Mouse (Mus musculus): ENCODE measurements around the gene Abcd3. TPM values are rescaled to one million over a fixed set of nuclear protein-coding genes. Genes with fewer than 3 reads are reported as not detected.

Abcd3 gene
- total RNA-seq, 1 experiment = 21.6 TPM

- Histone ChIP-seq H3K4me3 (ENCODE audit: insufficient read depth in 1 of 2, low read depth in 1 of 2, low read length in 2 of 2, poor library complexity in 1 of 2, severe bottlenecking in 1 of 2) (no peak overlapping the region), H3K4me1 (ENCODE audit: control insufficient read depth in 2 of 2, insufficient read depth in 2 of 2, low read length in 2 of 2, poor library complexity in 1 of 2) (peaks cover 9 to 14% of the 10 kb centered on the region in 2 experiments; a peak in 3 of 4 replicates), H3K9ac (ENCODE audit: insufficient read depth, low read depth, low read length, poor library complexity, severe bottlenecking) (peak overlapping the region; percentile 49), H3K9me3 (ENCODE audit: control insufficient read depth, insufficient read depth, low read depth, low read length) (no peaks in the 10 kb centered on the region), H3K27ac (ENCODE audit: insufficient read depth, low read depth, low read length, poor library complexity, severe bottlenecking) (no peak overlapping the region), H3K36me3 (ENCODE audit: control insufficient read depth, insufficient read depth, low read length, poor library complexity, severe bottlenecking) (peaks cover 10% of the 10 kb centered on the region; the same call in 1 of the 2 replicates)
- peak; percentile 66 for DNase-seq (ENCODE audit: low read depth, low spot score)
- in situ Hi-C loops (cut with MboI; ENCODE audit: low sequenced_read_pairs in 2 of 2, unreplicated experiment in 2 of 2) = loop anchor here in 1 of 2 experiments (5.0 to 25.0 kb wide), 2 partner anchors 184 to 424 kb away; no protein-coding TSS in a partner anchor
- TF ChIP-seq ZC3H11A (IDR thresholded peaks at IDR 0.05; ENCODE audit: borderline replicate concordance, low read depth, low read length) = 0 out of 2 replicates have a peak, but pooled peaks have one; percentile 50
- TF ChIP-seq HCFC1 (IDR thresholded peaks at IDR 0.05; ENCODE audit: borderline replicate concordance, insufficient read depth, low read length) = no peak
Observed at GRCm38 (mm10) chr3:121736025-121736744, 78.9 kb downstream of the Abcd3 start.

GRCm38 (mm10) chr3:121735542-121735941, 79.6 kb downstream of the Abcd3 start:
- in situ Hi-C loops (cut with MboI; ENCODE audit: low sequenced_read_pairs in 2 of 2, unreplicated experiment in 2 of 2) = loop anchor here in 1 of 2 experiments (5.0 to 25.0 kb wide), 2 partner anchors 183 to 423 kb away; no protein-coding TSS in a partner anchor
- Histone ChIP-seq H3K4me3 (ENCODE audit: insufficient read depth in 1 of 2, low read depth in 1 of 2, low read length in 2 of 2, poor library complexity in 1 of 2, severe bottlenecking in 1 of 2) (no peak overlapping the region), H3K9me3 (ENCODE audit: control insufficient read depth, insufficient read depth, low read depth, low read length) (no peaks in the 10 kb centered on the region), H3K9ac (ENCODE audit: insufficient read depth, low read depth, low read length, poor library complexity, severe bottlenecking) (no peak overlapping the region), H3K4me1 (ENCODE audit: control insufficient read depth in 2 of 2, insufficient read depth in 2 of 2, low read length in 2 of 2, poor library complexity in 1 of 2) (peaks cover 7 to 14% of the 10 kb centered on the region in 2 experiments; a peak in 3 of 4 replicates), H3K27ac (ENCODE audit: insufficient read depth, low read depth, low read length, poor library complexity, severe bottlenecking) (no peak overlapping the region), H3K36me3 (ENCODE audit: control insufficient read depth, insufficient read depth, low read length, poor library complexity, severe bottlenecking) (peaks cover 10% of the 10 kb centered on the region; the same call in 1 of the 2 replicates)
- TF ChIP-seq ZNF384 (IDR thresholded peaks at IDR 0.05; ENCODE audit: low read depth, low read length) = no peak
- TF ChIP-seq MAFK (IDR thresholded peaks at IDR 0.05; ENCODE audit: insufficient read depth, low read depth, low read length) = no peak
- no peak for TF ChIP-seq HCFC1 (IDR thresholded peaks at IDR 0.05; ENCODE audit: borderline replicate concordance, insufficient read depth, low read length)
- no peak for TF ChIP-seq ZC3H11A (IDR thresholded peaks at IDR 0.05; ENCODE audit: borderline replicate concordance, low read depth, low read length)
- no peak for DNase-seq (ENCODE audit: low read depth, low spot score)

GRCm38 (mm10) chr3:121729678-121730077, 85.4 kb downstream of the Abcd3 start:
- in situ Hi-C loops (cut with MboI; ENCODE audit: low sequenced_read_pairs in 2 of 2, unreplicated experiment in 2 of 2) = loop anchor here (10.0 to 25.0 kb wide), 2 partner anchors 175 to 417 kb away; no protein-coding TSS in a partner anchor
- Histone ChIP-seq H3K4me3 (ENCODE audit: insufficient read depth in 1 of 2, low read depth in 1 of 2, low read length in 2 of 2, poor library complexity in 1 of 2, severe bottlenecking in 1 of 2) (no peak overlapping the region), H3K36me3 (ENCODE audit: control insufficient read depth, insufficient read depth, low read length, poor library complexity, severe bottlenecking) (peaks cover 18% of the 10 kb centered on the region), H3K9me3 (ENCODE audit: control insufficient read depth, insufficient read depth, low read depth, low read length) (no peaks in the 10 kb centered on the region), H3K4me1 (ENCODE audit: control insufficient read depth in 2 of 2, insufficient read depth in 2 of 2, low read length in 2 of 2, poor library complexity in 1 of 2) (peaks cover 0 to 4% of the 10 kb centered on the region in 2 experiments; a peak in 1 of 4 replicates), H3K27ac (ENCODE audit: insufficient read depth, low read depth, low read length, poor library complexity, severe bottlenecking) (no peak overlapping the region), H3K9ac (ENCODE audit: insufficient read depth, low read depth, low read length, poor library complexity, severe bottlenecking) (no peak overlapping the region)
- TF ChIP-seq ZNF384 (IDR thresholded peaks at IDR 0.05; ENCODE audit: low read depth, low read length) (no peak), HCFC1 (IDR thresholded peaks at IDR 0.05; ENCODE audit: borderline replicate concordance, insufficient read depth, low read length) (no peak), MAFK (IDR thresholded peaks at IDR 0.05; ENCODE audit: insufficient read depth, low read depth, low read length) (no peak)
- DNase-seq (ENCODE audit: low read depth, low spot score) = no peak

- Histone ChIP-seq H3K27ac (ENCODE audit: insufficient read depth, low read depth, low read length, poor library complexity, severe bottlenecking) (no peak overlapping the region), H3K4me1 (ENCODE audit: control insufficient read depth in 2 of 2, insufficient read depth in 2 of 2, low read length in 2 of 2, poor library complexity in 1 of 2) (peaks cover 0 to 7% of the 10 kb centered on the region in 2 experiments; a peak in 1 of 4 replicates), H3K9me3 (ENCODE audit: control insufficient read depth, insufficient read depth, low read depth, low read length) (no peaks in the 10 kb centered on the region), H3K9ac (ENCODE audit: insufficient read depth, low read depth, low read length, poor library complexity, severe bottlenecking) (no peak overlapping the region), H3K4me3 (ENCODE audit: insufficient read depth in 1 of 2, low read depth in 1 of 2, low read length in 2 of 2, poor library complexity in 1 of 2, severe bottlenecking in 1 of 2) (no peak overlapping the region), H3K36me3 (ENCODE audit: control insufficient read depth, insufficient read depth, low read length, poor library complexity, severe bottlenecking) (peaks cover 9% of the 10 kb centered on the region)
- TF ChIP-seq ZC3H11A (IDR thresholded peaks at IDR 0.05; ENCODE audit: borderline replicate concordance, low read depth, low read length) (no peak), MAFK (IDR thresholded peaks at IDR 0.05; ENCODE audit: insufficient read depth, low read depth, low read length) (no peak), CHD2 (IDR thresholded peaks at IDR 0.05; ENCODE audit: low read depth, low read length) (no peak), ZNF384 (IDR thresholded peaks at IDR 0.05; ENCODE audit: low read depth, low read length) (no peak), HCFC1 (IDR thresholded peaks at IDR 0.05; ENCODE audit: borderline replicate concordance, insufficient read depth, low read length) (no peak)
- in situ Hi-C loops (cut with MboI; ENCODE audit: low sequenced_read_pairs in 2 of 2, unreplicated experiment in 2 of 2) = loop anchor here (10.0 to 25.0 kb wide), 2 partner anchors 171 to 413 kb away; no protein-coding TSS in a partner anchor
- DNase-seq (ENCODE audit: low read depth, low spot score) = no peak
Observed at GRCm38 (mm10) chr3:121725651-121726050, 89.5 kb downstream of the Abcd3 start.

Measured in ES-E14 (cell line).